Mouse (Mus musculus) erythroblast, embryonic 14.5 days (primary cell): ENCODE data around the gene Acyp1.

Experiments used
- GATA1 ChIP-seq: IDR thresholded peaks from 2 replicates; pipeline ENCODE4 v1.6.1; 2012; ENCODE audit warnings: low read length, inconsistent platforms, mixed read lengths
- TAL1 ChIP-seq: IDR thresholded peaks from 3 replicates; pipeline ENCODE4 v1.6.1; 2012; ENCODE audit warnings: low read length, inconsistent platforms, mixed read lengths

GRCm38 (mm10) chr12:85303256-85303655 is 15.0 kb upstream of the Acyp1 start:
- TF ChIP-seq GATA1 (no peak), TAL1 (no peak)
